Mouse (Mus musculus): ENCODE data around the gene Lrriq3. TPM values are rescaled to one million over a fixed set of nuclear protein-coding genes. Genes with fewer than 3 reads are reported as not detected.

The Lrriq3 gene
- polyA plus RNA-seq, 1 experiment, result 0.18 TPM

GRCm38 (mm10) chr3:155235502-155235901 is 142.3 kb downstream of the Lrriq3 start:
- no peak overlapping the region for H3K4me3 ChIP-seq (ENCODE audit: control insufficient read depth, insufficient read depth, low read length)
- H3K27me3 ChIP-seq (ENCODE audit: control insufficient read depth, insufficient read depth, low read length), result no peaks in the 10 kb centered on the region
- H3K4me1 ChIP-seq (replicated peaks; ENCODE audit: control insufficient read depth, insufficient read depth, low read length), result no peaks in the 10 kb centered on the region
- no peak for TF ChIP-seq CTCF (IDR thresholded peaks at IDR 0.05; ENCODE audit: borderline replicate concordance, control insufficient read depth, extremely low read depth, insufficient read depth, low read length, poor library complexity)
- no peak for TF ChIP-seq POLR2A (IDR thresholded peaks at IDR 0.05; ENCODE audit: control insufficient read depth, extremely low read depth, insufficient read depth, low read length, poor library complexity)
- H3K27ac ChIP-seq (ENCODE audit: control insufficient read depth, insufficient read depth, low read length), result no peak overlapping the region
- no peak for DNase-seq
- H3K36me3 ChIP-seq (ENCODE audit: control insufficient read depth, insufficient read depth, low read length), result no peaks in the 10 kb centered on the region

Other genes starting within 250 kb of the Lrriq3 start
- gene Tnni3k, start 38.0 kb upstream of the Lrriq3 start, polyA plus RNA-seq (2012; rRNA removed), result 0.26 and 3.4 TPM in 2 replicates
- 10.9 and 14.5 TPM in 2 replicates for gene Fpgt, start within 50 bp of the Lrriq3 start, polyA plus RNA-seq (2012; rRNA removed)

Data from thymus, adult 2 months (tissue).